Mouse (Mus musculus) lung, embryonic 16.5 days (tissue): Measurements from ENCODE around the gene Ripk3. TPM values are rescaled to one million over a fixed set of nuclear protein-coding genes. Genes with fewer than 3 reads are reported as not detected.
A peak's percentile ranks its signal among the peaks of the same experiment; 100 is the strongest.

Experiments
- ATAC-seq: fragments of 200-750 bp; cut with Nextera tagmentation; 2 replicates; pipeline ENCODE4 v1.8.0; 2017; ENCODE audit warnings: low read depth, mild to moderate bottlenecking, moderate library complexity
- H3K27ac ChIP-seq: fragments of 300-500 bp; sonication (generic); 2 replicates; pipeline ENCODE4 v1.5.1; 2014; ENCODE audit warnings: mild to moderate bottlenecking, control low read depth, low read length
- H3K27me3 ChIP-seq: fragments of 300-500 bp; sonication (generic); 2 replicates; pipeline ENCODE4 v1.6.1; 2014; ENCODE audit warnings: low read depth, low read length, mixed read lengths; ENCODE audit not compliant: control insufficient read depth, insufficient read depth
- H3K36me3 ChIP-seq: fragments of 300-500 bp; sonication (generic); 2 replicates; pipeline ENCODE4 v1.6.1; 2014; ENCODE audit warnings: low read length; ENCODE audit not compliant: control insufficient read depth, insufficient read depth
- H3K4me1 ChIP-seq: fragments of 300-500 bp; sonication (generic); replicated peaks from 2 replicates; pipeline ENCODE4 v1.6.1; 2014; ENCODE audit warnings: low read length, mixed read lengths; ENCODE audit not compliant: control insufficient read depth, insufficient read depth
- H3K4me2 ChIP-seq: fragments of 300-500 bp; sonication (generic); 2 replicates; pipeline ENCODE4 v1.6.1; 2014; ENCODE audit warnings: low read depth, low read length, control low read depth
- H3K4me3 ChIP-seq: fragments of 300-500 bp; sonication (generic); 2 replicates; pipeline ENCODE4 v1.5.1; 2014; ENCODE audit warnings: mild to moderate bottlenecking, low read length, control low read depth
- H3K9ac ChIP-seq: fragments of 300-500 bp; sonication (generic); 2 replicates; pipeline ENCODE4 v1.6.1; 2014; ENCODE audit warnings: low read length, control low read depth
- H3K9me3 ChIP-seq: fragments of 300-500 bp; sonication (generic); 2 replicates; pipeline ENCODE4 v1.6.1; 2016; ENCODE audit warnings: low read length; ENCODE audit not compliant: control insufficient read depth
- WGBS: fragments of 180-500 bp; shearing (Covaris S2); extraction: QIAGEN DNeasy Blood & Tissue Kit; methylation state at CpG from one replicate; pipeline ENCODE4 v1.1.7; 2014; 5-methylcytosine and 5-hydroxymethylcytosine counted together
- polyA plus RNA-seq: library from polyadenylated mRNA; unstranded; fragments of >200 nt; fragmentation: Nextera tagmentation; extraction: Ambion mirVana; gene quantifications from 2 replicates; pipeline ENCODE4 v1.2.1, GENCODE M21; 2015

Gene Ripk3
- polyA plus RNA-seq, 1 experiment from 2014 or later: 40.8 TPM

DNA sequence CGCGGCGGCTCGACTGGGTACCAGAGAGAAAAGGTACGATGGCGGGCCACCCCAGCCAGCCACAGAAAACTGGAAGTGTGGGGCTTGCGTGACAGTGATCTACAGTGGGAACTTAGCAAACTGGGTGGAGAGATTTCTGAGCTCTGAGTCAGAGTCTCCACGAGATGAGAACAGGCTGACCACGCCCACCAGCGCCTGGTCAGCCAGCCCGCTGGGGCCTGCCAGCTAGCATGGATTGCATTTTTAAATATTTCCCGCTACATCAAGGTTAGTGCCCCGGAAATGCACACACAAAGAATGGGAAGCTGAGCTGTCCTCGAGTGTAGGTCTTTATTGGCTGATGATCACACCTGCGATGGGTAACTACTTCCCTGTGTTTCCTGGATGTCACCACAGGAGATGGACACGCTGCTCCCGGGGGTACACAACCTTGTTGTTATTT is 26.7 kb upstream of the Ripk3 start:
- H3K27me3 ChIP-seq: no peaks in the 10 kb centered on the region
- 11% methylated on average over 17 of the region's 17 CpGs for WGBS
- peak; percentile 89 for ATAC-seq
- H3K9me3 ChIP-seq: no peaks in the 10 kb centered on the region
- H3K36me3 ChIP-seq: no peaks in the 10 kb centered on the region
- peak overlapping the region; percentile 48 for H3K9ac ChIP-seq
- peak overlapping the region; percentile 49 for H3K4me3 ChIP-seq
- H3K4me2 ChIP-seq: peak overlapping the region; percentile 64
- 0 out of 2 replicates have a peak overlapping the region, but pooled peaks have one; percentile 3 for H3K27ac ChIP-seq
- peaks cover 6% of the 10 kb centered on the region for H3K4me1 ChIP-seq

- no peaks in the 10 kb centered on the region for H3K36me3 ChIP-seq
- 12% methylated on average over 16 of the region's 16 CpGs for WGBS
- peaks cover 6% of the 10 kb centered on the region for H3K4me1 ChIP-seq
- ATAC-seq: peak; percentile 60
- peak overlapping the region; percentile 49 for H3K4me3 ChIP-seq
- H3K27me3 ChIP-seq: no peaks in the 10 kb centered on the region
- 0 out of 2 replicates have a peak overlapping the region, but pooled peaks have one; percentile 3 for H3K27ac ChIP-seq
- H3K9me3 ChIP-seq: no peaks in the 10 kb centered on the region
- peak overlapping the region; percentile 64 for H3K4me2 ChIP-seq
- H3K9ac ChIP-seq: peak overlapping the region; percentile 48
These were observed 26.2 kb upstream of the Ripk3 start for GRCm38 (mm10) chr14:55814885-55815284.

DNA sequence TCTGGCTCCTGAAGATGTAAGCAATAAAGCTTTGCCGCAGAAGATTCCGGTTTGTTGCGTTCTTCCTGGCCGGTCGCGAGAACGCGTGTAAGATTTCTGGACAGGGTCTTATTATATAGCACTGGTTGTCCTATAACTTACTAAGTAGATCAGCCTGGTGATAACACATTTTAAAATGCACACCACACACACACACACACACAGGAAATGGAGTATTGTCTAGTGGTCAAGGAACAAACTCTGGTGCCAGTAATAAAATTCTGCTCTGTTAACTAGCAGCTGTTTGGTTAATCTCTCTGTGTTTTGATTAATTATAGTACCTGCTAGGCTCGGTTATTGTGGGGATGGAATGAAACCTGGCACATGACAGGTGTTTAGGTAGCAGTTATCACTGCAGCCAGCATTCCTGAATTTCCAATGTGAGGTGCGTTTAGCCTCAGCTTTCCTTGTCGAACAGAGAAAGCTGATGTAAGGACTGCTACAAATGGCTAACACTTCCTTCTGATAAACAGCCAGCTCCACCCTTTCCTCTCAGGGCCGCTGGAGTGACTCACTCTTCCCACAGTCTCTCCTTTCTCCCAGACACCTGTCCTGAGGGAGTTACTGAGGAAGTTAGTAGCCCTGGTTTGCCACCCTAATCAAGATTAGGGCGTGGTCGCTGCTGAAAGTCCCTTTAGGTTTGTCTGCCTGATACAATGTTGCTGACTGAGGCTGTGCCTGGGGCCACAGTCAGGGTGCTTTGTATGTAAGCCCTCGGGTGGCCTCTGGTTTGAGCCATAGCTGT is 6.9 kb upstream of the Ripk3 start:
- Histone ChIP-seq H3K4me3 (no peak overlapping the region), H3K9ac (peak overlapping the region; percentile 28; the same call in 1 of the 2 replicates), H3K9me3 (no peaks in the 10 kb centered on the region), H3K36me3 (no peaks in the 10 kb centered on the region), H3K27me3 (no peaks in the 10 kb centered on the region), H3K4me1 (peaks cover 9% of the 10 kb centered on the region; the same call in 1 of the 2 replicates), H3K4me2 (no peak overlapping the region), H3K27ac (peak overlapping the region; percentile 66)
- peak; percentile 66; the same call in 1 of the 2 replicates for ATAC-seq
- 58% methylated on average over 15 of the region's 15 CpGs for WGBS

GRCm38 (mm10) chr14:55793946-55794345 is 5.3 kb upstream of the Ripk3 start:
- Histone ChIP-seq H3K9ac (no peak overlapping the region), H3K27ac (no peak overlapping the region), H3K4me2 (no peak overlapping the region), H3K27me3 (no peaks in the 10 kb centered on the region), H3K36me3 (no peaks in the 10 kb centered on the region), H3K4me1 (peaks cover 9% of the 10 kb centered on the region; the same call in 1 of the 2 replicates), H3K9me3 (no peaks in the 10 kb centered on the region), H3K4me3 (no peak overlapping the region)
- peak; percentile 65 for ATAC-seq
- 60% methylated on average over 2 of the region's 2 CpGs for WGBS

DNA sequence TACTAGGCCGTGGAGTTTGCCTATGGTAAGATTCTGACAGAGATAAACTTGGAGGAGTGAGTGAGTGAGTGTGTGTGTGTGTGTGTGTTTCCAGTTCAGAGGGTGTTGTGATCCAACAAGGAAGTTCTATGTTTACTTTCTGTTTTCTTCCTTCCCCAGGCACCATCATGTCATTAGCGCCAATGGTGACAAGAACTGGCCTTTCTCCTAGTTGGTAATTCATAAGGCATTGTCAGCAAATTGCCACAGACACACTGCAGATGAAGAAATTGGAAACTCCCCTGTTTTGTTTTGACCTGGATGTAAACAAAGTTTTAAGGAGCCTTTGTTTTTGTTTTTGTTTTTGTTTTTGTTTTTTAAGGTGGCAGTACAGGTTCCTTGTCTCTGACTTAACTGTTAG is 4.8 kb upstream of the Ripk3 start:
- Histone ChIP-seq H3K4me3 (no peak overlapping the region), H3K27ac (no peak overlapping the region), H3K9me3 (no peaks in the 10 kb centered on the region), H3K36me3 (no peaks in the 10 kb centered on the region), H3K9ac (no peak overlapping the region), H3K4me2 (no peak overlapping the region), H3K27me3 (no peaks in the 10 kb centered on the region; the same call in 1 of the 2 replicates), H3K4me1 (peaks cover 10% of the 10 kb centered on the region)
- 27% methylated on average over 2 of the region's 2 CpGs for WGBS
- ATAC-seq: no peak

DNA sequence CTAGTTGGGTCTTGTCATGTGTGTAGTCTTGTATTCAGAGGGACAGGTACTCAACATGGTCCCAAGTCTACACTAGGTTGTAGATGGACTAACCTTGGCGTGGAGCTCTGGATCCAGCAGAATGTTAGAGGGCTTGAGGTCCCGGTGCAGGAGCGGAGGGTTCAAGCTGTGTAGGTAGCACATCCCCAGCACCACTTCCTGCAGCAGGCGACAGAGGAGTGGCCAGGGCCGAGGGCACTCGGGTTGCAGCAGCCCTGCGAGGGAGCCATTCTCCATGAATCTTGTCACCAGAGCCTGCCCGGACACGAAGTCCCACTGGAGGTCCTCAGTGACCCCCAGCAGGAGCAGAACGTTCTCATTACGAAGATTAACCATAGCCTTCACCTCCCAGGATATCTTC is 934 bp downstream of the Ripk3 start:
- H3K27me3 ChIP-seq: peaks cover 10% of the 10 kb centered on the region
- H3K9me3 ChIP-seq: no peaks in the 10 kb centered on the region
- H3K4me2 ChIP-seq: peak overlapping the region; percentile 82
- H3K4me1 ChIP-seq: peaks cover 9% of the 10 kb centered on the region
- no peak for ATAC-seq
- no peaks in the 10 kb centered on the region for H3K36me3 ChIP-seq
- H3K9ac ChIP-seq: peak overlapping the region; percentile 65; the same call in 1 of the 2 replicates
- H3K27ac ChIP-seq: no peak overlapping the region
- 35% methylated on average over 11 of the region's 11 CpGs for WGBS
- H3K4me3 ChIP-seq: peak overlapping the region; percentile 57

- Histone ChIP-seq H3K4me3 (no peak overlapping the region), H3K36me3 (no peaks in the 10 kb centered on the region), H3K9me3 (no peaks in the 10 kb centered on the region), H3K27ac (no peak overlapping the region), H3K4me2 (no peak overlapping the region), H3K9ac (no peak overlapping the region), H3K4me1 (peaks cover 23% of the 10 kb centered on the region), H3K27me3 (peaks cover 13% of the 10 kb centered on the region)
- ATAC-seq: no peak
- WGBS: 28% methylated on average over 6 of the region's 6 CpGs
These were observed 3.5 kb downstream of the Ripk3 start for GRCm38 (mm10) chr14:55785195-55785594.

GRCm38 (mm10) chr14:55783958-55784235 is 4.8 kb downstream of the Ripk3 start, which contains the start of gene Adcy4:
TSS of gene Adcy4 (minus strand) at chr14:55784095.
- ATAC-seq: 0 out of 2 replicates have a peak, but pooled peaks have one; percentile 24

DNA sequence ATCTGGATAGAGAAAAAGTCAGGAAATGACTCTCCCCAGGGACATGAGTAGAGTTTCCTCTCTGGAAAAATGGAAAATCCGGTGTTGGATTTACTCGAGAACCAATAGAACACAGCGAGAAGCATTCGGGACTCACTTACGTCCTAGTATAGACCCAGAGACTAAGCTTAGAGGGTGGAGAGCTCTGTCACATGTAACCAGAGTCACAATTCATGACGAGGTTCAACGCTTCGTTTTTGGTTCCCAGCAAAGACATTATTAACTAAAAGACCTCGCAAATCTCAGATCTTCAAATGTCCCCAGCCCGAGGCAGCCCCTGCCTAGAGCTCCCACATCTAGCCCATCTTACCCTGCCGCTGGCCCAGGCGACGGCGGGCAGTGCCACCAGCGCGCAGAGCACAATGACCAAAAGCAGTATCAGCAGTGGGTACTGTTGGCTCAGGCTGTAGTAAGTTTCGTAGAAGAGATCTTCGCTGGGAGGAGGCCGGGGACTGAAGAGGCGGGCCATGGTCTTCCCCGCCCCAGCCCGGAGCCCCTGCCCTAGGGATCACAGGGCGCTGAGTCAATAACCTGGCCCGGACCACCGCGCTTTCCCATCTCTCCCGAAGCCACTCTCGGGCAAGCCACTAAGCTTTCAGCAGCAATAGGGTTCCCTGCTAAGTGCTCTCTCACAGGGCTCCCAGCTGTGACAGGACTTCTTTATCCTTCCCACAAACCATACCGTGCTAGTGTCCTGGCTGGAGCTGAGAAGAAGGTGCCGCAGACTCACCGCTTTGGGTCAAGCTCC is 5.3 kb downstream of the Ripk3 start:
- Histone ChIP-seq H3K4me3 (peak overlapping the region; percentile 56), H3K4me2 (peak overlapping the region; percentile 76), H3K27me3 (peaks cover 12% of the 10 kb centered on the region), H3K4me1 (peaks cover 21% of the 10 kb centered on the region), H3K36me3 (no peaks in the 10 kb centered on the region), H3K9ac (peak overlapping the region; percentile 72), H3K27ac (peak overlapping the region; percentile 83), H3K9me3 (no peaks in the 10 kb centered on the region)
- peak; percentile 77 for ATAC-seq
- 2% methylated on average over 31 of the region's 31 CpGs for WGBS

More at GRCm38 (mm10) chr14:55783958-55784235, 4.8 kb downstream of the Ripk3 start, which contains the start of gene Adcy4:
- Histone ChIP-seq H3K4me2 (peak within 1 kb of the TSS; percentile 76), H3K36me3 (no peaks in the 10 kb centered on the region), H3K4me1 (peaks cover 23% of the 10 kb centered on the region), H3K9ac (peak within 1 kb of the TSS; percentile 72), H3K9me3 (no peaks in the 10 kb centered on the region), H3K27me3 (peaks cover 13% of the 10 kb centered on the region), H3K27ac (peak within 1 kb of the TSS; percentile 83), H3K4me3 (peak within 1 kb of the TSS; percentile 56)
- 6% methylated on average over 13 of the region's 13 CpGs for WGBS
